Mouse (Mus musculus) gastrocnemius, postnatal 36 days (tissue): ENCODE results near the gene Osbpl8. TPM values are rescaled to one million over a fixed set of nuclear protein-coding genes. Genes with fewer than 3 reads are reported as not detected.
"Not testable (repeated sequence)": the region's sequence is repeated elsewhere in the genome, so short reads cannot be mapped to it uniquely, and the experiment has no call there.

Source experiments
- DNase-seq, 2 experiments: peaks; one replicate each; pipeline ENCODE4 v3.0.0; 2022
- intact Hi-C: fragments of 180-260 bp; cut with DNase I; formaldehyde crosslinking; loops from one replicate; pipeline ENCODE4 v1.15.1; 2025
- total RNA-seq, 2 experiments: library from RNA; stranded (reverse); gene quantifications; 2 replicates each; pipeline ENCODE4 v1.2.3; 2021

Gene Osbpl8
- total RNA-seq, 2 experiments from 2014 or later, result 12.0 to 14.3 TPM

DNA sequence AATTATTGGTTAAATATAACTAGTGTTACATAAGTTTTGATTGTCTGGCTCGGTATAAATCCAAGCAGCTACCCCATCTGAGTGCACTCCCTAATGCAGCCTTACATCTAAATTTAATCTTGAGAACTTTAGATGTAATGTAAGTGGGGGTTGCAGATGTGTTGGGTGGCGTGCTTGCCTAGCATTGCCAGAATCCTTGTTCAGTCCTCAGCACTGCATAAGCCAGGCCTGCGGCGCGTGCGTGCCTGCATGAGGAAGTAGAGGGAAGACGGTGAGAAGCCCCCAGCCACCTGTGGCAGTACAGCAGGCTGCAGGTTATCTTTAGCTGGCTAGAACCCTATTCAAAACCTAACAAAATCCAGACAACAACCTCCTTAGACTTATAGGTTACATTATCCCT lies 13.5 kb downstream of the Osbpl8 start:
- no peak for DNase-seq
- intact Hi-C loops, result no loop called here

DNA sequence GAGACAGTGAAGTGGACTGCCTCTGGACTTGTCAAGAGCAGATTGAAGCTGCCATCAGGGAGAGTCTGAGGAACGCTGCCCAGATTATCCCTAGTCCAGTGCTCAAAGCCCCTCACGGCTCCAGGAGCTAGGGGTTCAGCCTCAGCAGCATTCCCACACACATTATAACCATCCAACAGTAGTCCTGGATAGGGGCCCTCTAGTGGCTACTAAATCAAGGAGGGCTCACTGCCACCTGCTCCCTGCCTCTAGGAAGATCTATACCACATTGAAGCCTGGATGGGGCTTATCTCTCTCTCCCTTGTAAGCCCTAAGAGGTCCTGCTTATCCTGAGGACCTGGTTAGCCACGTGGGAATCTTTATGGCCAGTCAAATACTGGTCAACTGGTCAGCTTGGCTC lies 16.1 kb downstream of the Osbpl8 start:
- intact Hi-C loops, result loop anchor here (5.0 kb wide), 1 partner anchor 73 kb away; no protein-coding TSS in a partner anchor
- no peak for DNase-seq

DNA sequence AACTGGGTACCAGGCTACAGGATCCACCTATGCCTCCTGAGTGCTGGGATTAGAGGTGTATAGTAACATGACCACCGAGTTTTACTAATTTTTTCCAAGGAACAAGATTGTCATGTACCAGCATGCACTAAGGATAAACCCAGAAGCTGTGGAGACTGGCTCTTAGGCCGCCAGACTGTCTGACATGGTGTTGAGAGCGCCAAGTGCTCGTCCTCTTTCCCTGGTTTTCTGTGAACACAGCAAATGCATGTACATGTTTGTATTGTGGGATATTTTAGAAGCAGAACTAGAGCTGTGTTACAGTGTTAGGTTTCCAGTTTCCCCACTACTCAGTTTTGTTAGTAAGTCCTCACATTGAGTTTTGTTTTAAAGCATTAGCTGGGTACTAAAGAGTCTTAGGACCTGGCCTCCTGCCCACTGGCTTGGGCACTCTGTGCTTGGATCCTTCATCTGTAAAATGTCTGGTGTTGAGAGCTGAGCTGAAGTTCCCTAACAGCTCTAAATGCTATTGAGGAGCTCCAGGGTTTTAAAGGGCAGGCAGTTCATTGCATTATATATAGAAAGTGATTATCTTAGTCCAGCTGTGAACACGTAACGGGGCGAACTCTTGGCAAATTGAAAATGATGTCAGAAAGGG lies 19.2 kb downstream of the Osbpl8 start:
- no peak for DNase-seq
- intact Hi-C loops, result loop anchor here (5.0 kb wide), 1 partner anchor 76 kb away; no protein-coding TSS in a partner anchor

DNA sequence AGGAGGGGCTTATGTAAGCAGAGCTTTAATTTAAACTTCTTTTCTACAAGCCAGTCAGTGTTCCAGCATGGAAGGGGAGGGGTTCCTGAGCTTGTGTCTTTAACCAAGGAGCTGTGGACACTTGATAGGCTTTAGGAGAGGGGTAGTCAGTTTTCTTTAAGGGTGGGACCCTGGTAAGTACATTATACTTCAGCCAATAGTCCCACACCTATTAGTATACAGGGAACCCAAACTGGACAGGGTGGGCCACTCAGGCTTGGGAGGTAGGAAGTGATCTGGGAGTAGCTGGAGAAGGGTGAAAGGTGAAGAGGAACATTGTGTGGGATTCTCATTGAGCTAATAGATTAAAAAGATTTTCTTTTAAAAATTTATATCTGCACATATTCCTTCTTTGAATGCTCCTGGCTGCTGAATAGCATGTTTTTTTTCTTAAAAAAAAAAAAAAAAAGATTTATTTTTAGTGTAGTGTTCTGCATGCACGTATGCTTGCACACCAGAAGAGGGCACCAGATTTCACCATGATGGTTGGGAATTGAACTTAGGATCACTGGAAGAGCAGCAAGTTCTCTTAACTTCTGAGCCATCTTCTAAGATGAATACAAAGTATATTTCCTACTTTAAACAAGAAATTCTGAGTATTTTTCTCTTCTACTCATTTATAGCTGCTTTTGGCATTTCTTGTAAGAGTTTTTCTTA lies 21.2 kb downstream of the Osbpl8 start:
- intact Hi-C loops, result no loop called here
- DNase-seq, result no peak

DNA sequence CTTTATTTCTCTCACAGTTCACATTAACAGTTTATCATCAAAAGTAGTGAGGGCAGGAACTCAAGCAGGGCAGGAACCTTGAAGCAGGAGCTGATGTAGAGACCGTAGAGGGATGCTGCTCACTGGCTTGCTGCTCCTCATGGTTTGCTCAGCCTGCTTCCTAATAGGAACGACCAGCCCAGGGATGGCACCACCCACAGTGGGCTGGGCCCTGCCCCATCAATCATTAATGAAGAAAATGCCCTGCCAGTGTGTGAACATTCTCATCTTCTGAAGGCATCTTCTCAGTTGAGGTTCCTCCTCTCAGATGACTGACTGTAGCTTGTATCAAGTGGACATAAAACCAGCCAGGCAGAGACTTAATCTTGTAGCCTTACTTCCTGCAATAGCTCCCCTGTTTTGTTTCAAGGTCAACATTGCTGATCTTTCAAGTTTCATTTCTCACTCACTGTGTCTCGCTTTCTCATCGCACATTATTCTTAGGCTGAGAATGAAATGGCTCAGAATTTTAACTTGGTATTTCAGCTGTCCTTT lies 24.5 kb downstream of the Osbpl8 start:
- DNase-seq, result no peak
- intact Hi-C loops, result no loop called here

DNA sequence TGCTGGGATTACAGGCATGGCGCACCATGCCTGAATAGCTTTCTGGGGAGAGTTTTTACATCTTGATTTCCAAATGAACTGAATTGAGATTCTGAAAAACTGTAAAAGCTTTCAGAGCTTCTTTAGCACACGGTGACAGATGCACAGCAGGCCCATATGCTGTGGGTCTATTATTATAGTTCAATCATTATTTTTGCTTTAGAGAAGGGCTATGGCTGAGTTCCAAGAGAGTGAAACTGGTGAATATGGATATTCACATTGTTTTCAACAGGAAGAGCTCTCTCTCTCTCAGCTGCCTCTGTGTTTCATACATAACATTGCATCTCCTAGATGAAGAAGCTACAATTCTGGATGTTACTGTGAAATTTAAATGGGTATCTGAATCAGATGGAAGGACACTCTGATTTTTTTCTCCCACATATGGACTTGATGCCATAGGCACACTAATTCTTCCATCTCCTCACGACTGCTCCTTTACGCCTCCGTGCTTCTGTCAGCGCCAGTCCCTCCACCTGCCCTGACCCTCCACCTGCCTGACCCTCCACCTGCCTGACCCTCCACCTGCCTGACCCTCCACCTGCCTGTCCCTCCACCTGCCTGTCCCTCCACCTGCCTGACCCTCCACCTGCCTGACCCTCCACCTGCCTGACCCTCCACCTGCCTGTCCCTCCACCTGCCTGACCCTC lies 25.7 kb downstream of the Osbpl8 start:
- intact Hi-C loops, result no loop called here

DNA sequence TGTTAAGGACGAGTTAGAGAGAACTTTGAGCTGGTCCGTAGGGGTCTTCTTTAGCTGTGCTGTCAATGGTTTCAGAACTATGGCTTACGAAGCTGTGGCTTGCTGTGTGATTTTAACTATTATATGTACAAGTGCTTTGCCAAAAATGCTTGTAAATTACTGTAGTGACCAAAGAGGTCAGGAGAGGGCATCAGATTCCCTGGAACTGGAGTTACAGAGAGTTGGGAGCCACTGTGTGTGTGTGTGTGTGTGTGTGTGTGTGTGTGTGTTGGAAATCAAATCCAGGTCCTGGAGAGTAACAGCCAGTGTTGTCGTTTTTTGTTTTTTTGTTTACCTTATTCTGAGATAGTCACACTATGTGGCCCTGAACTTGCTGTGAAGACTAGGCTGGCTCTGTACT lies 29.0 kb downstream of the Osbpl8 start:
- intact Hi-C loops, result no loop called here
- no peak for DNase-seq

More for the DNA sequence above, 25.7 kb downstream of the Osbpl8 start:
- no peak for DNase-seq

DNA sequence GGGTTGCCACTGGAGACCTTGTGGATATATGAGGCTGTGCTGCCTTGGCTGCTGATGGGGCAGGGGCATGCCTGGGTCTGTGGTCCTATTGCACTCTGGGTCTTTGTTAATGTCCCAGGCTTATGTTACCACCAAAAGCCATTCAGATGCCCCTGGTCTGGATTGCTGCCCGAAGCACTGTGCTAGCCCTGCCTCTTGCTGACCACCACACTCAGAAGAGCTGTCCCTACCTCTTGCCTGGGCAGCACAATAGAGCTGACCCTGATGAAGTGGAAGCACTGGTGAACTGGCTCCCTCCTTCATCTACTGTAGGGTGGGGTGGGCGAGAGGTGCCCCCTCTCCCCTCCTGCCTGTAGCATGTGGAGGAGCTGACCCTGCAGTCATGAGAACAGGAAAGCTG lies 31.6 kb downstream of the Osbpl8 start:
- intact Hi-C loops, result no loop called here

DNA sequence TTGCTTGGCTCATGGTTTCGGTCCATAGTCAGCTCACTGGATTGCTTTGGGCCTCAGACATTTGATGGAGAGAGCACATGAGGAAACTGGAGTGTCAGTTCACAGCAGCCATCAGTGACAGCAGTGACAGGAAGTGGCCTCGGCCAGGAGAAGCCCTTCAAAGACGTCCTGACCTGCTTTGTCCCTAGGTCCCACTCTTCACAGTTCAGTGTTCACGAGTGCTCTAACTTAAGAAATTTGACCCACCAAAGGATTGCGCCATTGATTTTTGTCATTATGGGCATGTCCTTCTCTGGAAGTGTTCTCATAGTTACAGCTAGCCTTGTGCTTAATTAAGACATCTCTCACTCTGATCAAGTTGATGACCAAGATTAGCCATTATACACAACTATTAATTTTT lies 34.2 kb downstream of the Osbpl8 start:
- intact Hi-C loops, DNase-seq: not testable (repeated sequence)

More for the DNA sequence above, 31.6 kb downstream of the Osbpl8 start:
- no peak for DNase-seq

DNA sequence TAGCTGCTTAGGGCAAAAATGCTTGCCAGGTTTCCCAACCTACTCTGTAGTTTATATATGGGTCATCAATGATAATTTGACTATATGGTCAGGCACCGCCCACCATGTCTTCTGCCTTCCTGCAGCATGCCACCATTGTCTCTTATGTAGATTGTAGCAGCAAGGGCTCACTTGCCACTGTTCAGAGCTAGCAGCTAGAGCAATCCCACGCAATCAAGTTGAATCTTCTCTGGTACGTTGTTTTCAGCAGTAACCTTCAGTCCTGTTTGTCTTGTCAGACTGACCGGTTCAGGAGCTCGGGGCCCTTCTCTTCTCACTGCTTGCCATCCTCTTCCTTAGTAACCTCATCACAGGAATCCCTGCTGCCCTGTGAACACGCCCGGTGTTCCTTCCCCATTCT lies 36.6 kb downstream of the Osbpl8 start:
- DNase-seq, result no peak
- intact Hi-C loops, result no loop called here

DNA sequence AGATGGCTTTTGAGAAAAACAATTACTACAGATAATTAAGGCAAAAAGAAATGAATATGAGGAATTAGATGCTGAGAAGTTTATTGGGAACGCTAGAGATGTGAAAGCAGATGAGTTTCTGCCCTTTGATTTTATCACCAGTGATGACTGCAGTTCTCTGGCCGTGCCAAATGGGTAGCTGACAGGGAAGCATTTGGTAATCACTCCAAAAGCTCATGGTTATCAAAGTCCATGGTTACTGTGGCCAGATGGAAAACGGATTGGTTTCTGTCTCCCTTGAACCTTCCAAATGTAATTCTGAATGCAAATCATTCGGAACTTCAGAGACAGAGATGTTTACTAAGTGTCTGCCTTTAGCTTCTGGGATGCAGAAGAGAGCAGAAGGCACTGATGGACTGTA lies 37.1 kb downstream of the Osbpl8 start:
- no peak for DNase-seq
- intact Hi-C loops, result no loop called here

DNA sequence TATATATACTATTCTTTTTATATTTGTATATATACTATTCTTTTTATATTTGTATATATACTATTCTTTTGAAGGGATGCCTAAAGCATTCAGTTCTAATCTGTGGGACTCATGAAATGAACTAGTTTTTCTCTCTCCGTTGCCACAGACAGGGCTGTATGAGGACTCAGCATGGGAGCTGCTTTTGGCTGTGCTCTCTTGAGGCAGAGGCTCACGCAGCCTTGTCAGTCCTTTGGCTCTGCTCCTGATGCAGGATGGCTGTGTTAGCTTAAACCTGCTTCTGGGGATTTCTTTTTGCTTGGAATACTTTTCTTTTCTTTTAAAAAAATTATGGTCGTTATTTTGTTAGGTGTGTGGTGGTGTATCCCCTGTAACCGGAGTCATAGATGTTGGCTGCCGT lies 39.5 kb downstream of the Osbpl8 start:
- intact Hi-C loops, result no loop called here
- no peak for DNase-seq

DNA sequence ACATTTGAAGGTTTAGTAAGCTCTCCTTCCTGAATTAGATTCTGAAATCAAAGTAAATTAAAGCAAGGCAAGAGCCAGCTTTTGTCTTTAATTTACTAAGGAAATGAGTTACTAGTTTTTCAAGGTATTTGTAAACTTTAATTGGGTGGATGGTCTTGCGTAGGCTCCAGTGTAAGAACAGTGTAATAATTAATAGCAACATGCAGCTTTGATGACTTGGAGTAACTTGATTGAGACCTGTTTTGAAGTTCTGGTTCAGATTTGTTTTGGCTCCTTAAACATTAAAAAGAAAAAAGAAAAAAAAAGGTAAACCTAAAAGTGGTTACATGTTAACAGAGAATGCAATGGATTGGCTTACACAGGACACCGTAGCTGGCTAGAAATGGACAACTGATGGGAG lies 40.9 kb downstream of the Osbpl8 start:
- intact Hi-C loops, result no loop called here
- no peak for DNase-seq

DNA sequence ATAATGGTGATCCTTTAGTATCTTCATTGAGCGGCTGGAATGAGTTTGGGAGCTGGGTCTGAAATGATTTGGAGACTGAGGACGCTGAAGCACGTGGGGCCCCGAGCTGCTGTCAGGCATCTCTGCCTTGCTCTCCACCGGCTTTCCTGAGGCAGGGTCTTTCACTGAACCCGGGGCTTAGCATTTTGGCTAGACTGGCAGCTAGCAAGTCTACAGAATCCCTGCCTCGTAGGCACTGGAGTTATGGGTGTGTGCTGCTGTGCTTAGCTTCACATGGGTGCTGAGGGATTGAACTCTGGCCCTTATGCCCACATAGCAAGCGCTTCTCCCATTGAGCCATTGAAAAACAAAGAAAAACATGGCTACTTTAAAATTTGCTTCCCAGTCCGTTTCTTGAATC lies 42.8 kb downstream of the Osbpl8 start:
- intact Hi-C loops, result no loop called here
- no peak for DNase-seq

DNA sequence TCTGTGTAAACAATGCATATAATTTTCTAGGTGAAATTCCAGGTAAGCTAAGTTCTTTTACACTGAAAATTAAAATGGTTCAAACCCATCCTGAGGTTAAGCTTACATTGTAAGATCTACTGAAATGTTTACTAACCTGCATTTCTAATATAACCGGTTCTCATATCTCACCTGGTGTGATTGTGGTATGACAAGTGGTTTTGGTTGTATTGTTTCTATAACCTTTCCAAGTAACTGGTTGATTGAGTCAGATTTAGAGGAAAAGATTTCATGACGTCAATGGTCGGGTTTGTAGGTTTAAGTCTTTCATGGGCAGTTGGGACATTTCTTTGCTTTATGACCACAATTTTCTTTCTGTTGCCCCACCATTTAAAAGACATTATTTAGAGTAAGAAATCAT lies 49.5 kb downstream of the Osbpl8 start:
- DNase-seq, result no peak
- intact Hi-C loops, result no loop called here

DNA sequence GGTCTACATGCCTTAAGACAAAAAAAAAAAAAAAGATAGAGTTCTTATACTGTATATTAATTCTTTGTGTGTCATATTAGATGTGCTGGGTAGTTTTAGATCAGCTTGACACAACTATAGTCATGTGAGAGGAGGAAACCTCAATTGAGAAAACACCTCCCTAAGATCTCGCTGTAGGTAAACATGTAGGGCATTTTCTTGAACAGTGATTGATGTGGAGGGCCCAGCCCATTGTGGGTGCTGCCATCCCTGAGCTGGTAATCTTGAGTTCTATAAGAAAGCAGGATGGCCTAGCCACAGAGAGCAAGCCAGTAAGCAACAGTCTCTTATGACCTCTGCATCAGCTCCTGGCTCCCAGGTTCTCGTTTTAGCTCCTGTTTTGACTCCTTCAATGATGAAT lies 50.1 kb downstream of the Osbpl8 start:
- DNase-seq, result no peak
- intact Hi-C loops, result no loop called here

DNA sequence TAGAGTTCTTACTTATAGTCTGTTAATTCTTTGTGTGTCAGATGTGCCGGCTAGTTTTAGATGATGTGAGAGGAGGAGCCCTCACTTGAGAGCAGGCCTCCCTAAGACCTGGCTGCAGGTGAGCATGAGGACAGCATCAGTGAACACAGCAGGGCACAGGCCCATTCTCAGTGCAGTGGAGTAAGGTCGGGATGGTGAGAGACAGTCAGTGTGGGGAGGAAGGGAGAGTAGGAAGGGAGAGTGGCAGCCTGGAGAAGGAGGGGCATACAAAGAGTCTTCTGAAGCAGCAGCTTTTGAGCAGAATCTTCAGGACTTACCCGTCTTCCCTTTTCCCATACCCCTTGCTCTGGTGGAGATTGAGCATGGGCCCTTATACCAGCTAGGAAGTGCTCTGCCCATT lies 51.0 kb downstream of the Osbpl8 start:
- intact Hi-C loops, result no loop called here
- DNase-seq, result no peak

DNA sequence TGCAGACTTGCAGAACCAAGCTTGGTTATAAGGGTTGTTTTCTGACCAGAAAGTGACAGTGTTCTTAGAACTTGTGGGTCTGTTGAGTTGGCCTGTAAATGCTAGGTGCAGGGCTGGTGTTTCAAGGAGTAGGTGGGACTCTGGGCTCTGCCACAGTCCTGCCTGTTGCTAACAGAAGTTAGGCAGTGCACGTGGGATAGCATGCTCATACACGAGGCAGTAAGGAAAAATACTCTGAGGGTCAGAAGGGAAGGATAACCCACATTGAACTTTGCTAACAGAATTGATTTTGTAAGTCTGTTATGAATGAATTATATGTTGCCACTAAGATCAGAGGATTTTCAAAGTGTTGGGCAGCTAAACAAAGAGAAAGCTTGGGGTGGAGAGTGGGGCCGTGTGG lies 51.6 kb downstream of the Osbpl8 start:
- DNase-seq, result no peak
- intact Hi-C loops, result no loop called here

DNA sequence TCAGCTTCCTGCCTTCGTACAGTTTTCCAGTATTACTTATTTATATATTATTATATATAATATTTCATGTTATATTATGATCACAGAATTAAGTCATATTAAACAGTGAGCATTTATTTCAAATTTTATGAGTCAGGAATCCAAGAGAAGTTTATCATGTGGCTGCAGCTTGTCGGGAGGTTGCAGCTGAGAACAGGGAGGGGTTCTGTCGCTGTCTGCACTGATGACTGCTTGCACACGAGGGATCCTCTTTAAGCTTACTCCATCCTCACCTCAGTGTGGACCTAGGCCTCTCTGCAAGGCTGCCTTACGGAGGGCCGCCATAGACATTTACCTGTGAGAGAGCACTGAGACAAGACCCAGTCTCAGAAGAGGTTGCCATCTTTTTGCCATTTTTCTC lies 58.0 kb downstream of the Osbpl8 start:
- DNase-seq, result no peak
- intact Hi-C loops, result loop anchor here (10.0 kb wide), 2 partner anchors 108 to 732 kb away; no protein-coding TSS in a partner anchor

DNA sequence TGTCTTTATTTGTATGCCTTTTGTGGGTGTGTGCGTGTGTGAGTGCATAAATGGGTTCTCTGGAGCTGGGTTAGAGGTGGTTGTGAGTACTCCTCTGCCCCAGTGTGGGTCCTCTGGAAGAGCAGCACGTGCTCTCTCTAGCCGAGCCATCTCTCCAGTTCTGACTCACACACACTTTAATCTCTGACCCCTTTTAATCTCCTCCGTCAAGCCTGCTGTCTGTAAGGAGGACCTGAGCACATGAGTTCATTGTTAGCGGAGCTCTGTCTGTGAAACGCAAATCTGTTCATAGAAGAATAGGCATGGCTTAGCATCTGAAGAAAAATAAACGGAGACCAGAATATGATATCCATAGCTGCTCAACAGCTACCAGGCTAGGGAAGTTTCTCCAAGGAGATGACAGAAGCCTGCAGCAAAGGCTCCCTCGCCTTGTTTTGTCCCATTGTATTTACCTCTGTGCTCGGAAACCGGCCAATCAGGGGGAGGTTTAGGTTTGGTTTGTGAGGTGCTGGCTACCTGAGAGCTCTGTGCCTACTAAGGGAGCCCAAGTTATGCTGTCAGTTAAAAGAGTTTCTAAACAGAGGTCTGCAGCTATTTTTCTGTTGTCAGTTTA lies 58.8 kb downstream of the Osbpl8 start:
- intact Hi-C loops, result loop anchor here (10.0 kb wide), 2 partner anchors 109 to 731 kb away; no protein-coding TSS in a partner anchor

DNA sequence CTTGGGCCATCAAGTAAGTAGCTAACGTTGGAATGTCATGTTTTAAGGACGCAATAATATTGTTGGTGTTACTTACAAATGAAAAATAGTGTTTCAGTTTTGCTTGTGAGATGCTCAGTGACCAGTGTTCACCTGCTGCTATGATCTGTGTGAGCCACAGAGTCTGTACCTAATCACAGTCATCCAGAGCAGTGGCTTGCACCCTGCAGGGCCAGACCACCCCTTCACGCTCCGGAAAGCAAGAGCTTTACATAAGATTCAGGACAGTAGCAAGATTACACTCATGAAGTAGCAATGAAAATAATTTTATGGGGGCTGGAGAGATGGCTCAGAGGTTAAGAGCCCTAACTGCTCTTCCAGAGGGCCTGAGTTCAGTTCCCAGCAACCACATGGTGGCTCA lies 60.1 kb downstream of the Osbpl8 start:
- intact Hi-C loops, result loop anchor here (10.0 kb wide), 2 partner anchors 110 to 730 kb away; no protein-coding TSS in a partner anchor
- no peak for DNase-seq

More for the DNA sequence above, 58.8 kb downstream of the Osbpl8 start:
- DNase-seq, result no peak
